Mouse (Mus musculus) cerebellum, adult 2 months (tissue): ENCODE measurements at regions not wholly inside any gene's neighbourhood (a gene's known extent, or its start where the extent isn't known, plus 50 kb on each side); places are given as distances from the start of the nearest gene placed in this dataset.

Experiments used
- CTCF ChIP-seq: fragments of 200-500 bp; IDR thresholded peaks from 2 replicates; pipeline ENCODE4 v1.5.1; 2011; ENCODE audit warnings: low read depth, mild to moderate bottlenecking, control low read depth, low read length, moderate library complexity, borderline replicate concordance; ENCODE audit not compliant: insufficient read depth
- POLR2A ChIP-seq: fragments of 200-500 bp; IDR thresholded peaks from 2 replicates; pipeline ENCODE4 v1.6.1; 2011; ENCODE audit warnings: low read length, control low read depth, borderline replicate concordance; ENCODE audit not compliant: insufficient read depth

- TF ChIP-seq CTCF: no peak
- no peak for TF ChIP-seq POLR2A
These were observed 694.0 kb downstream of the Utrn start for GRCm38 (mm10) chr10:12175141-12175540.
